Mouse (Mus musculus) midbrain, postnatal 0 days (tissue): Measurements from ENCODE around the gene Sgsm2. TPM values are rescaled to one million over a fixed set of nuclear protein-coding genes. Genes with fewer than 3 reads are reported as not detected.

Source experiments
- ATAC-seq: fragments of 200-750 bp; cut with Nextera tagmentation; 2 replicates; pipeline ENCODE4 v1.8.0; 2017; ENCODE audit warnings: moderate number of reproducible peaks, mild to moderate bottlenecking, moderate TSS enrichment, moderate library complexity; ENCODE audit not compliant: low FRiP score
- DNase-seq: peaks from one replicate; pipeline ENCODE4 v3.0.0-alpha.2; 2015; ENCODE audit warnings: low spot score
- H3K27ac ChIP-seq: fragments of 300-500 bp; sonication (generic); 2 replicates; pipeline ENCODE4 v1.5.1; 2014; ENCODE audit warnings: low read depth, mild to moderate bottlenecking, low read length, mixed read lengths
- H3K27me3 ChIP-seq: fragments of 300-500 bp; sonication (generic); 2 replicates; pipeline ENCODE4 v1.6.1; 2014; ENCODE audit warnings: low read length, control low read depth, mixed read lengths; ENCODE audit not compliant: insufficient read depth
- H3K36me3 ChIP-seq: fragments of 300-500 bp; sonication (generic); 2 replicates; pipeline ENCODE4 v1.6.1; 2014; ENCODE audit warnings: low read length, control low read depth, mixed read lengths; ENCODE audit not compliant: insufficient read depth
- H3K4me1 ChIP-seq: fragments of 300-500 bp; sonication (generic); 2 replicates; pipeline ENCODE4 v1.6.1; 2014; ENCODE audit warnings: mild to moderate bottlenecking, control low read depth, antibody characterized with exemption, low read length, mixed read lengths; ENCODE audit not compliant: insufficient read depth
- H3K4me2 ChIP-seq: fragments of 300-500 bp; sonication (generic); 2 replicates; pipeline ENCODE4 v1.6.1; 2014; ENCODE audit warnings: low read depth, mild to moderate bottlenecking, low read length, mixed read lengths; ENCODE audit not compliant: poor library complexity, severe bottlenecking
- H3K4me3 ChIP-seq: fragments of 300-500 bp; sonication (generic); 2 replicates; pipeline ENCODE4 v1.5.1; 2014; ENCODE audit warnings: low read depth, mild to moderate bottlenecking, low read length, moderate library complexity
- H3K9ac ChIP-seq: fragments of 300-500 bp; sonication (generic); replicated peaks from 2 replicates; pipeline ENCODE4 v1.6.1; 2014; ENCODE audit warnings: mild to moderate bottlenecking, low read length, moderate library complexity, mixed read lengths; ENCODE audit not compliant: poor library complexity, severe bottlenecking
- H3K9me3 ChIP-seq: fragments of 300-500 bp; sonication (generic); 2 replicates; pipeline ENCODE4 v1.6.1; 2016; ENCODE audit warnings: low read length, control low read depth
- CTCF ChIP-seq: IDR thresholded peaks from 2 replicates; pipeline ENCODE4 v1.5.1; 2016; ENCODE audit warnings: antibody characterized with exemption, mild to moderate bottlenecking
- WGBS: fragments of 180-500 bp; shearing (Covaris S2); extraction: QIAGEN DNeasy Blood & Tissue Kit; methylation state at CpG from one replicate; pipeline ENCODE4 v1.1.7; 2014; 5-methylcytosine and 5-hydroxymethylcytosine counted together
- polyA plus RNA-seq: library from polyadenylated mRNA; unstranded; fragments of >200 nt; fragmentation: Nextera tagmentation; extraction: Ambion mirVana; gene quantifications from 2 replicates; pipeline ENCODE4 v1.2.1, GENCODE M21; 2015
- total RNA-seq: library from RNA; depleted of rRNA; stranded (reverse); fragments of >200 nt; gene quantifications from 2 replicates; pipeline ENCODE4 v1.2.3, GENCODE M21; 2014

The Sgsm2 gene
- total and polyA plus RNA-seq, 2 experiments from 2014 or later, result 28.8 to 49.1 TPM

- Histone ChIP-seq H3K36me3 (peaks cover 47% of the 10 kb centered on the region), H3K4me2 (no peak overlapping the region), H3K4me3 (no peak overlapping the region), H3K4me1 (no peaks in the 10 kb centered on the region), H3K9me3 (no peaks in the 10 kb centered on the region), H3K27me3 (no peaks in the 10 kb centered on the region), H3K27ac (no peak overlapping the region), H3K9ac (no peak overlapping the region)
- ATAC-seq (no peak; the same call in 1 of the 2 replicates), DNase-seq (no peak)
- 84% methylated on average over 14 of the region's 14 CpGs for WGBS
- TF ChIP-seq CTCF, result no peak
Observed at GRCm38 (mm10) chr11:74850998-74851661, 45.7 kb downstream of the Sgsm2 start.

DNA sequence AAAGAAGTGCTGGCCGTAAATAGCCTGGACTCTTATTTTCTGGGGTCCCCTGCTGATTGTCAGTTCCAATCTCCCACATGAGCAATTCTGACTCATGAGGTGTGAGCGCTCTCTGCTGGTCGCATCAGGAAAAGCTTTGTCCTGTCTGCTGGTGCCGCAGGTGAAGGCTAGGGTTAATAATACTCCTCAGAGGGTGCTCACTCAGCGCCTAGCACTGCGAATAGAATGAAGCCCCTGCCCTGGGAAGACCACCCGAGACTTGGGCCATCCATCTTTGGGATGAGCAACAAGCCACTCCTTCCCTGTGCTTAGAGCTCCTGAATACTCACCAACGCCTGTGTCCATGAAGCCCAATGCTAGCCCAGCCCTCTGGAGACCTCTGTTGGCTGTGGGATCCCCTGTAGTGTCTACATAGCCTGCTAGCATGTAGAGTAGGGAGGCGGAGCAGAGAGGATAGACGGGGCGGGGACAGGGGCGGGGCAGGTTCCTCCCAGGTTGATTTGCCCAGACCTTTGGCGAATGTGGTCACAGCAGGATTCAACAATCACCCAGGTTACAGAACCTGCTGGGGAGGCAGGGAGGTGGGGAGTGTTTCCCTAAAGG lies 48.8 kb downstream of the Sgsm2 start:
- H3K4me1 ChIP-seq, result no peaks in the 10 kb centered on the region
- DNase-seq (peak; percentile 83), ATAC-seq (peak; percentile 47; the same call in 1 of the 2 replicates)
- 3% methylated on average over 13 of the region's 13 CpGs for whole genome bisulfite sequencing
- peak overlapping the region; percentile 44; the same call in 1 of the 2 replicates for H3K27ac ChIP-seq
- peak; percentile 85 for TF ChIP-seq CTCF
- no peak overlapping the region for H3K9ac ChIP-seq
- H3K4me2 ChIP-seq, result no peak overlapping the region
- no peaks in the 10 kb centered on the region for H3K9me3 ChIP-seq
- no peaks in the 10 kb centered on the region for H3K27me3 ChIP-seq
- peaks cover 42% of the 10 kb centered on the region for H3K36me3 ChIP-seq
- no peak overlapping the region for H3K4me3 ChIP-seq

- H3K4me2 ChIP-seq, result no peak overlapping the region
- peaks cover 31% of the 10 kb centered on the region for H3K36me3 ChIP-seq
- ATAC-seq, result no peak
- H3K9me3 ChIP-seq, result no peaks in the 10 kb centered on the region
- no peaks in the 10 kb centered on the region for H3K4me1 ChIP-seq
- no peak overlapping the region for H3K27ac ChIP-seq
- WGBS, result 80% methylated on average over 3 of the region's 3 CpGs
- no peak overlapping the region for H3K4me3 ChIP-seq
- no peak overlapping the region for H3K9ac ChIP-seq
- DNase-seq, result no peak
- TF ChIP-seq CTCF, result peak; percentile 64
- H3K27me3 ChIP-seq, result no peaks in the 10 kb centered on the region
Observed at GRCm38 (mm10) chr11:74845784-74846183, 51.1 kb downstream of the Sgsm2 start.

GRCm38 (mm10) chr11:74843761-74844160 lies 53.1 kb downstream of the Sgsm2 start:
- H3K9me3 ChIP-seq, result no peaks in the 10 kb centered on the region
- DNase-seq, result no peak
- H3K4me3 ChIP-seq, result no peak overlapping the region
- H3K4me1 ChIP-seq, result no peaks in the 10 kb centered on the region
- no peak for TF ChIP-seq CTCF
- no peak overlapping the region for H3K9ac ChIP-seq
- H3K4me2 ChIP-seq, result no peak overlapping the region
- no peak overlapping the region for H3K27ac ChIP-seq
- peaks cover 25% of the 10 kb centered on the region; the same call in 1 of the 2 replicates for H3K36me3 ChIP-seq
- WGBS, result 57% methylated on average over 5 of the region's 5 CpGs
- no peak for ATAC-seq
- no peaks in the 10 kb centered on the region for H3K27me3 ChIP-seq

- no peaks in the 10 kb centered on the region for H3K27me3 ChIP-seq
- 58% methylated on average over 2 of the region's 2 CpGs for whole genome bisulfite sequencing
- no peak overlapping the region for H3K4me3 ChIP-seq
- ATAC-seq (no peak), DNase-seq (no peak)
- H3K27ac ChIP-seq, result no peak overlapping the region
- no peak overlapping the region for H3K4me2 ChIP-seq
- no peak overlapping the region for H3K9ac ChIP-seq
- H3K9me3 ChIP-seq, result no peaks in the 10 kb centered on the region
- TF ChIP-seq CTCF, result no peak
- H3K36me3 ChIP-seq, result peaks cover 25% of the 10 kb centered on the region; the same call in 1 of the 2 replicates
- H3K4me1 ChIP-seq, result no peaks in the 10 kb centered on the region
Observed at GRCm38 (mm10) chr11:74843435-74843714, 53.5 kb downstream of the Sgsm2 start.

- H3K27me3 ChIP-seq, result no peaks in the 10 kb centered on the region
- no peak overlapping the region for H3K27ac ChIP-seq
- H3K4me1 ChIP-seq, result no peaks in the 10 kb centered on the region
- no peaks in the 10 kb centered on the region for H3K9me3 ChIP-seq
- no peak overlapping the region for H3K9ac ChIP-seq
- DNase-seq, result peak; percentile 35
- peaks cover 25% of the 10 kb centered on the region; the same call in 1 of the 2 replicates for H3K36me3 ChIP-seq
- H3K4me3 ChIP-seq, result no peak overlapping the region
- no peak for ATAC-seq
- H3K4me2 ChIP-seq, result no peak overlapping the region
- 89% methylated on average over 18 of the region's 22 CpGs for WGBS
- no peak for TF ChIP-seq CTCF
Observed at GRCm38 (mm10) chr11:74842656-74843434, 54.0 kb downstream of the Sgsm2 start.
